Mouse (Mus musculus) limb, embryonic 10.5 days (tissue): Measurements from ENCODE around the gene Nprl2. TPM values are rescaled to one million over a fixed set of nuclear protein-coding genes. Genes with fewer than 3 reads are reported as not detected.
A peak's percentile ranks its signal among the peaks of the same experiment; 100 is the strongest.
"Not testable (repeated sequence)": the region's sequence is repeated elsewhere in the genome, so short reads cannot be mapped to it uniquely, and the experiment has no call there.

Experiments used
- DNase-seq: peaks from one replicate; pipeline ENCODE4 v3.0.0-alpha.2; 2017; ENCODE audit warnings: low spot score
- H3K27ac ChIP-seq: fragments of 300-500 bp; sonication (generic); 2 replicates; pipeline ENCODE4 v1.5.1; 2016; ENCODE audit warnings: mild to moderate bottlenecking
- H3K27me3 ChIP-seq: fragments of 300-500 bp; sonication (generic); 2 replicates; pipeline ENCODE4 v1.6.1; 2016; ENCODE audit warnings: low read depth, mild to moderate bottlenecking; ENCODE audit not compliant: poor library complexity, severe bottlenecking
- H3K36me3 ChIP-seq: fragments of 300-500 bp; sonication (generic); 2 replicates; pipeline ENCODE4 v1.6.1; 2016; ENCODE audit warnings: mild to moderate bottlenecking, moderate library complexity
- H3K4me1 ChIP-seq: fragments of 300-500 bp; sonication (generic); 2 replicates; pipeline ENCODE4 v1.6.1; 2016
- H3K4me3 ChIP-seq: fragments of 300-500 bp; sonication (generic); 2 replicates; pipeline ENCODE4 v1.5.1; 2016; ENCODE audit warnings: mild to moderate bottlenecking, moderate library complexity
- H3K9me3 ChIP-seq: fragments of 300-500 bp; sonication (generic); replicated peaks from 2 replicates; pipeline ENCODE4 v1.6.1; 2016; ENCODE audit warnings: mild to moderate bottlenecking
- WGBS: fragments of 180-500 bp; shearing (Covaris S2); methylation state at CpG from one replicate; pipeline ENCODE4 v1.1.7; 2016; 5-methylcytosine and 5-hydroxymethylcytosine counted together
- polyA plus RNA-seq: library from polyadenylated mRNA; unstranded; fragments of >200 nt; fragmentation: Nextera tagmentation; extraction: Ambion mirVana; gene quantifications from 2 replicates; pipeline ENCODE4 v1.2.1, GENCODE M21; 2016

Gene Nprl2
- polyA plus RNA-seq, 1 experiment from 2014 or later: 37.3 TPM

- Histone ChIP-seq H3K4me1 (peaks cover 83% of the 10 kb centered on the region), H3K27ac (peak overlapping the region; percentile 96), H3K36me3 (peaks cover 52% of the 10 kb centered on the region), H3K9me3 (no peaks in the 10 kb centered on the region), H3K4me3 (peak overlapping the region; percentile 83; the same call in 1 of the 2 replicates), H3K27me3 (no peaks in the 10 kb centered on the region)
- DNase-seq: no peak
- 76% methylated on average over 3 of the region's 3 CpGs for WGBS
These were observed 24.8 kb downstream of the Nprl2 start for GRCm38 (mm10) chr9:107566855-107567254.

- Histone ChIP-seq H3K9me3 (no peaks in the 10 kb centered on the region), H3K4me3 (peak within 1 kb of the TSS; percentile 83), H3K36me3 (peaks cover 52% of the 10 kb centered on the region), H3K27me3 (no peaks in the 10 kb centered on the region), H3K4me1 (peaks cover 79% of the 10 kb centered on the region), H3K27ac (peak within 1 kb of the TSS; percentile 96)
- WGBS: 4% methylated on average over 18 of the region's 18 CpGs
- DNase-seq: peak; percentile 58
These were observed 25.8 kb downstream of the Nprl2 start, which contains the start of gene Hyal2 for GRCm38 (mm10) chr9:107567702-107568319. Gene Hyal2 (plus strand): TSS chr9:107567945.

- H3K4me3 ChIP-seq: peak overlapping the region; percentile 83
- peaks cover 59% of the 10 kb centered on the region for H3K36me3 ChIP-seq
- H3K9me3 ChIP-seq: no peaks in the 10 kb centered on the region
- H3K4me1 ChIP-seq: peaks cover 71% of the 10 kb centered on the region
- DNase-seq: peak; percentile 91
- peak overlapping the region; percentile 96 for H3K27ac ChIP-seq
- WGBS: under 1% methylated on average over 41 of the region's 41 CpGs
- H3K27me3 ChIP-seq: no peaks in the 10 kb centered on the region
These were observed 26.6 kb downstream of the Nprl2 start for GRCm38 (mm10) chr9:107568331-107569261.

GRCm38 (mm10) chr9:107569270-107569669 lies 27.2 kb downstream of the Nprl2 start:
- H3K4me1 ChIP-seq: peaks cover 64% of the 10 kb centered on the region
- DNase-seq: no peak
- peaks cover 63% of the 10 kb centered on the region for H3K36me3 ChIP-seq

GRCm38 (mm10) chr9:107570016-107570415 lies 28.0 kb downstream of the Nprl2 start:
- Histone ChIP-seq H3K4me1 (peaks cover 59% of the 10 kb centered on the region), H3K36me3 (peaks cover 63% of the 10 kb centered on the region), H3K27ac (peak overlapping the region; percentile 96)

More at GRCm38 (mm10) chr9:107569270-107569669, 27.2 kb downstream of the Nprl2 start:
- Histone ChIP-seq H3K9me3 (no peaks in the 10 kb centered on the region), H3K4me3 (peak overlapping the region; percentile 83), H3K27me3 (no peaks in the 10 kb centered on the region), H3K27ac (peak overlapping the region; percentile 96)
- WGBS: under 1% methylated on average over 23 of the region's 23 CpGs

GRCm38 (mm10) chr9:107570845-107571244 lies 28.8 kb downstream of the Nprl2 start:
- H3K36me3 ChIP-seq: peaks cover 62% of the 10 kb centered on the region
- H3K9me3 ChIP-seq: no peaks in the 10 kb centered on the region
- no peak for DNase-seq
- no peaks in the 10 kb centered on the region for H3K27me3 ChIP-seq
- H3K4me1 ChIP-seq: peaks cover 56% of the 10 kb centered on the region
- peak overlapping the region; percentile 96; the same call in 1 of the 2 replicates for H3K27ac ChIP-seq
- 94% methylated on average over 21 of the region's 21 CpGs for WGBS
- peak overlapping the region; percentile 83 for H3K4me3 ChIP-seq

More at GRCm38 (mm10) chr9:107570016-107570415, 28.0 kb downstream of the Nprl2 start:
- H3K4me3 ChIP-seq: peak overlapping the region; percentile 83
- DNase-seq: no peak
- no peaks in the 10 kb centered on the region for H3K9me3 ChIP-seq
- 64% methylated on average over 13 of the region's 13 CpGs for WGBS
- no peaks in the 10 kb centered on the region for H3K27me3 ChIP-seq

- Histone ChIP-seq H3K4me1 (peaks cover 58% of the 10 kb centered on the region), H3K4me3 (peak overlapping the region; percentile 83; the same call in 1 of the 2 replicates), H3K27me3 (no peaks in the 10 kb centered on the region), H3K36me3 (peaks cover 56% of the 10 kb centered on the region), H3K27ac (no peak overlapping the region; the same call in 1 of the 2 replicates), H3K9me3 (no peaks in the 10 kb centered on the region)
- WGBS: 95% methylated on average over 22 of the region's 22 CpGs
- DNase-seq: no peak
These were observed 29.7 kb downstream of the Nprl2 start for GRCm38 (mm10) chr9:107571534-107572326.

GRCm38 (mm10) chr9:107572327-107572662 lies 30.3 kb downstream of the Nprl2 start:
- no peak overlapping the region for H3K27ac ChIP-seq
- H3K4me1 ChIP-seq: peaks cover 58% of the 10 kb centered on the region
- 100% methylated on average over 2 of the region's 2 CpGs for WGBS
- H3K27me3 ChIP-seq: no peaks in the 10 kb centered on the region
- H3K36me3 ChIP-seq: peaks cover 56% of the 10 kb centered on the region
- no peaks in the 10 kb centered on the region for H3K9me3 ChIP-seq
- 0 out of 2 replicates have a peak overlapping the region, but pooled peaks have one; percentile 83 for H3K4me3 ChIP-seq
- no peak for DNase-seq

GRCm38 (mm10) chr9:107573774-107574173 lies 31.7 kb downstream of the Nprl2 start:
- WGBS: 84% methylated on average over 6 of the region's 6 CpGs
- H3K9me3 ChIP-seq, H3K27me3 ChIP-seq, H3K27ac ChIP-seq, H3K4me3 ChIP-seq, DNase-seq: not testable (repeated sequence)
- H3K4me1 ChIP-seq: peaks cover 57% of the 10 kb centered on the region
- H3K36me3 ChIP-seq: peaks cover 59% of the 10 kb centered on the region

GRCm38 (mm10) chr9:107575579-107576356 lies 33.7 kb downstream of the Nprl2 start:
- H3K27ac ChIP-seq: peak overlapping the region; percentile 84
- DNase-seq: no peak
- peaks cover 60% of the 10 kb centered on the region for H3K36me3 ChIP-seq
- H3K27me3 ChIP-seq: no peaks in the 10 kb centered on the region
- no peaks in the 10 kb centered on the region for H3K9me3 ChIP-seq
- 83% methylated on average over 14 of the region's 14 CpGs for WGBS
- H3K4me3 ChIP-seq: 0 out of 2 replicates have a peak overlapping the region, but pooled peaks have one; percentile 46
- H3K4me1 ChIP-seq: peaks cover 62% of the 10 kb centered on the region

GRCm38 (mm10) chr9:107576357-107577107 lies 34.5 kb downstream of the Nprl2 start, which contains the start of gene Hyal1:
Gene Hyal1 (plus strand): TSS chr9:107576927.
- H3K27ac ChIP-seq: peak within 1 kb of the TSS; percentile 84
- H3K36me3 ChIP-seq: peaks cover 52% of the 10 kb centered on the region
- H3K4me3 ChIP-seq: peak within 1 kb of the TSS; percentile 46
- H3K9me3 ChIP-seq: no peaks in the 10 kb centered on the region
- peak; percentile 88 for DNase-seq
- no peaks in the 10 kb centered on the region for H3K27me3 ChIP-seq
- WGBS: 33% methylated on average over 16 of the region's 16 CpGs
- H3K4me1 ChIP-seq: peaks cover 61% of the 10 kb centered on the region
